Mouse (Mus musculus): Measurements from ENCODE around the gene Pygm.

The Pygm gene

GRCm38 (mm10) chr19:6346023-6346422 is 38.2 kb upstream of the Pygm start:
- ChIA-PET CTCF (no interaction called here), POLR2A (interaction anchor here in 3 of 4 experiments (0.6 to 27.3 kb wide), 5 partner anchors 15 to 288 kb away, joined by 3 to 400 read pairs (median 3); partner anchors contain the start of gene Sf1 (in 3 of the 3))

- CTCF ChIA-PET: no interaction called here
- POLR2A ChIA-PET: interaction anchor here in 3 of 4 experiments (0.6 to 27.3 kb wide), 7 partner anchors 13 to 288 kb away, joined by 3 to 400 read pairs (median 3); partner anchors contain the start of gene Sf1 (in 3 of the 3)
Observed at GRCm38 (mm10) chr19:6346661-6347060, 37.5 kb upstream of the Pygm start.

- ChIA-PET POLR2A (interaction anchor here in 3 of 4 experiments (0.6 to 27.3 kb wide), 6 partner anchors 11 to 130 kb away, joined by 3 to 400 read pairs (median 4); partner anchors contain the start of gene Sf1 (in 2 of the 3)), CTCF (interaction anchor here in 1 of 4 experiments (0.6 kb wide), 1 partner anchor 262 kb away, joined by 5 read pairs; no protein-coding TSS in a partner anchor)
Observed at GRCm38 (mm10) chr19:6347615-6348014, 36.6 kb upstream of the Pygm start.

- ChIA-PET POLR2A (interaction anchor here in 3 of 4 experiments (0.6 to 27.3 kb wide), 5 partner anchors 10 to 691 kb away, joined by 3 to 400 read pairs (median 11); partner anchors contain the start of genes Sf1 (in 2 of the 3) and Stip1 (in 1 of the 3)), CTCF (no interaction called here)
Observed at GRCm38 (mm10) chr19:6348717-6349116, 35.5 kb upstream of the Pygm start.

- ChIA-PET POLR2A (interaction anchor here in 3 of 4 experiments (0.7 to 27.3 kb wide), 8 partner anchors 8 to 38 kb away, joined by 3 to 400 read pairs (median 10); partner anchors contain the start of gene Sf1 (in 2 of the 3)), CTCF (interaction anchor here in 1 of 4 experiments (0.5 to 0.9 kb wide), 2 partner anchors 9 to 808 kb away, joined by 3 to 4 read pairs; partner anchors contain the start of gene Map4k2)
Observed at GRCm38 (mm10) chr19:6349215-6349983, 34.8 kb upstream of the Pygm start.

- ChIA-PET CTCF (interaction anchor here in 2 of 4 experiments (0.6 to 1.4 kb wide), 3 partner anchors 12 to 265 kb away, joined by 3 to 15 read pairs (median 4); no protein-coding TSS in a partner anchor), POLR2A (interaction anchor here in 3 of 4 experiments (0.7 to 27.3 kb wide), 12 partner anchors 10 to 95 kb away, joined by 3 to 400 read pairs (median 4); partner anchors contain the start of genes Sf1 (in 2 of the 3), Map4k2 (in 1 of the 3) and Men1 (in 1 of the 3))
Observed at GRCm38 (mm10) chr19:6351431-6352106, 32.6 kb upstream of the Pygm start.

GRCm38 (mm10) chr19:6352107-6352505 is 32.1 kb upstream of the Pygm start:
- ChIA-PET POLR2A (interaction anchor here in 3 of 4 experiments (0.7 to 27.3 kb wide), 10 partner anchors 9 to 95 kb away, joined by 3 to 400 read pairs (median 4); partner anchors contain the start of genes Sf1 (in 2 of the 3), Map4k2 (in 1 of the 3) and Men1 (in 1 of the 3)), CTCF (interaction anchor here in 1 of 4 experiments (1.4 kb wide), 1 partner anchor 12 kb away, joined by 3 read pairs; no protein-coding TSS in a partner anchor)

- CTCF ChIA-PET: interaction anchor here in 2 of 4 experiments (0.9 to 1.4 kb wide), 3 partner anchors 13 to 43 kb away, joined by 3 to 4 read pairs (median 3); partner anchors contain the start of gene Map4k2 (in 1 of the 2)
- POLR2A ChIA-PET: interaction anchor here in 2 of 4 experiments (0.6 to 27.3 kb wide), 7 partner anchors 7 to 63 kb away, joined by 3 to 400 read pairs (median 7); partner anchors contain the start of genes Map4k2 (in 2 of the 2), Men1 (in 2 of the 2) and Sf1 (in 2 of the 2)
Observed at GRCm38 (mm10) chr19:6354030-6354429, 30.2 kb upstream of the Pygm start.

GRCm38 (mm10) chr19:6361291-6361690 is 22.9 kb upstream of the Pygm start:
- CTCF ChIA-PET: interaction anchor here in 1 of 4 experiments (0.5 kb wide), 1 partner anchor 276 kb away, joined by 6 read pairs; no protein-coding TSS in a partner anchor
- POLR2A ChIA-PET: interaction anchor here in 1 of 4 experiments (16.9 to 19.7 kb wide), 2 partner anchors 17 to 21 kb away, joined by 400 to 493 read pairs; partner anchors contain the start of genes Map4k2, Men1 and Pygm

GRCm38 (mm10) chr19:6363091-6363410 is 21.1 kb upstream of the Pygm start:
- POLR2A ChIA-PET: interaction anchor here (0.6 to 19.7 kb wide), 156 partner anchors 7 to 902 kb away, joined by 3 to 493 read pairs (median 4); partner anchors contain the start of genes Map4k2 (in 4 of the 4), Men1 (in 3 of the 4), Arl2 (in 2 of the 4) and Bad (in 2 of the 4)
- CTCF ChIA-PET: interaction anchor here in 3 of 4 experiments (0.5 to 2.3 kb wide), 21 partner anchors 11 to 992 kb away, joined by 3 to 21 read pairs (median 4); partner anchors contain the start of genes Men1 (in 2 of the 3), Ap5b1 (in 1 of the 3), Arl2 (in 1 of the 3) and Batf2 (in 1 of the 3)

GRCm38 (mm10) chr19:6363411-6364240 is 20.6 kb upstream of the Pygm start, which contains the start of gene Sf1:
Gene Sf1 (plus strand): TSS chr19:6363690.
- ChIA-PET CTCF (interaction anchor here in 3 of 4 experiments (0.5 to 2.3 kb wide), 24 partner anchors 10 to 993 kb away, joined by 3 to 21 read pairs (median 4); partner anchors contain the start of genes Men1 (in 2 of the 3), Ap5b1 (in 1 of the 3), Arl2 (in 1 of the 3) and Batf2 (in 1 of the 3)), POLR2A (interaction anchor here (0.6 to 19.7 kb wide), 171 partner anchors 8 to 902 kb away, joined by 3 to 493 read pairs (median 4); partner anchors contain the start of genes Map4k2 (in 4 of the 4), Ehd1 (in 3 of the 4), Men1 (in 3 of the 4) and Arl2 (in 2 of the 4))

GRCm38 (mm10) chr19:6364317-6364725 is 19.9 kb upstream of the Pygm start:
- ChIA-PET CTCF (interaction anchor here in 3 of 4 experiments (0.5 to 2.3 kb wide), 9 partner anchors 9 to 615 kb away, joined by 3 to 21 read pairs (median 4); partner anchors contain the start of gene Ehd1 (in 1 of the 3)), POLR2A (interaction anchor here (0.6 to 19.7 kb wide), 81 partner anchors 9 to 875 kb away, joined by 3 to 493 read pairs (median 6); partner anchors contain the start of genes Ehd1 (in 3 of the 4), Map4k2 (in 3 of the 4), Men1 (in 3 of the 4) and Cdca5 (in 2 of the 4))

- POLR2A ChIA-PET: interaction anchor here (0.6 to 19.7 kb wide), 50 partner anchors 9 to 615 kb away, joined by 3 to 493 read pairs (median 8); partner anchors contain the start of genes Map4k2 (in 3 of the 4), Men1 (in 3 of the 4), Cdca5 (in 2 of the 4) and Ehd1 (in 2 of the 4)
- CTCF ChIA-PET: interaction anchor here in 3 of 4 experiments (0.5 to 2.3 kb wide), 4 partner anchors 9 to 547 kb away, joined by 3 to 21 read pairs (median 6); no protein-coding TSS in a partner anchor
Observed at GRCm38 (mm10) chr19:6364842-6365241, 19.4 kb upstream of the Pygm start.

GRCm38 (mm10) chr19:6370175-6370574 is 14.0 kb upstream of the Pygm start:
- POLR2A ChIA-PET: interaction anchor here in 2 of 4 experiments (0.7 to 19.7 kb wide), 6 partner anchors 11 to 117 kb away, joined by 3 to 493 read pairs (median 4); partner anchors contain the start of gene Pygm (in 2 of the 2)
- CTCF ChIA-PET: no interaction called here

- POLR2A ChIA-PET: interaction anchor here in 3 of 4 experiments (0.5 to 21.5 kb wide), 7 partner anchors 2 to 849 kb away, joined by 6 to 493 read pairs (median 22); partner anchors contain the start of genes Sf1 (in 2 of the 3) and Pygm (in 1 of the 3)
- CTCF ChIA-PET: interaction anchor here in 1 of 4 experiments (3.5 kb wide), 1 partner anchor 11 kb away, joined by 18 read pairs; the partner anchor contains the start of gene Pygm
Observed at GRCm38 (mm10) chr19:6372433-6372832, 11.8 kb upstream of the Pygm start.

Data from embryonic stem cell, embryonic (primary cell).